Mouse (Mus musculus) brown adipose tissue, adult 24 weeks (tissue): ENCODE data around the gene Gm45717. TPM values are rescaled to one million over a fixed set of nuclear protein-coding genes. Genes with fewer than 3 reads are reported as not detected.

ENCODE experiments used
- H3K27ac ChIP-seq: fragments of 200-500 bp; replicated peaks from 2 replicates; pipeline ENCODE4 v1.5.1; 2012; ENCODE audit warnings: low read depth, mild to moderate bottlenecking, low read length
- H3K4me1 ChIP-seq: fragments of 200-500 bp; 2 replicates; pipeline ENCODE4 v1.6.1; 2012; ENCODE audit warnings: low read length, mixed read lengths; ENCODE audit not compliant: control insufficient read depth, insufficient read depth, insufficient read length
- H3K4me3 ChIP-seq: fragments of 200-500 bp; 2 replicates; pipeline ENCODE4 v1.5.1; 2012; ENCODE audit warnings: low read depth, mild to moderate bottlenecking, low read length, moderate library complexity; ENCODE audit not compliant: insufficient read depth
- polyA plus RNA-seq: library from polyadenylated mRNA; stranded (reverse); fragments of >200 nt; gene quantifications from 2 replicates; pipeline ENCODE4 v1.2.4, GENCODE M21; 2012; ENCODE audit not compliant: missing spikeins, insufficient read depth, insufficient read length

Gm45717 gene
- polyA plus RNA-seq, 1 experiment: not detected

- H3K4me1 ChIP-seq: no peaks in the 10 kb centered on the region
- peak overlapping the region; percentile 48 for H3K4me3 ChIP-seq
- no peak overlapping the region for H3K27ac ChIP-seq
Observed at GRCm38 (mm10) chr7:140908634-140909107, 47.1 kb downstream of the Gm45717 start.

GRCm38 (mm10) chr7:140908181-140908580 is 47.6 kb downstream of the Gm45717 start:
- Histone ChIP-seq H3K4me3 (no peak overlapping the region), H3K4me1 (no peaks in the 10 kb centered on the region), H3K27ac (no peak overlapping the region)

DNA sequence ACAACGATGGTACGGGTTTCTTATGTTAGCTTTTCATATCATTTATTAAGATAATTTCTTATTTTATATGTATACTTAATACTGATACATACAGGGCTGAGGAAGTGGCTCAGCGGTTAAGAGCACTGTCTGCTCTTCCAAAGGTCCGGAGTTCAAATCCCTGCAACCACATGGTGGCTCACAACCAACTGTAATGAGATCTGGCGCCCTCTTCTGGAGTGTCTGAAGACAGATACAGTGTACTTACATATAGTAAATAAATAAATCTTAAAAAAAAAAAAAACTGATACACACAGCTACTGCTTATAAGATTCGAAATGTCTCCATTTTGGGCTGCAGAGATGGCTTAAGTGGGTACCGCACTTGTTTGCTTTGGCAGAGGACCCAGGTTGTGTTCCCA is 48.0 kb downstream of the Gm45717 start:
- Histone ChIP-seq H3K4me3 (no peak overlapping the region), H3K27ac (no peak overlapping the region), H3K4me1 (no peaks in the 10 kb centered on the region)

DNA sequence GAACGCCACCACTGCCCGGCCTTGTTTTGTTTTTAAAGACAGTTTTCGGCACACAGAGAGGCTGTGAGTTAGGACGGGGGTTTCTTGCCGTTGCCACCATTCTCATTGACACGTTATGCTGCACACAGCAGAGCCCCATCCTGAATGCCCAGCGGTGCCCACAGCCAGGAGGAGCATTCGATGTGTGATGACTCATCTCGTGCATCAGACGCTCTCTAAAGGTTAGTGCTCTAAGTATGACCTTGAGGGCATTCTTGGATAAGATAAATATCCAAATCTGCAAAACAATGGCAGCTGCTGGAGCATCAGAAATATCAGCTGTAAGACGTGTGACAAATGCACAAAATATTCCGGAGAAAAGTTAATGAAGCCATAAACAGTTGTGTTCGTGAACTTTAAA is 48.6 kb downstream of the Gm45717 start:
- Histone ChIP-seq H3K4me1 (no peaks in the 10 kb centered on the region), H3K27ac (no peak overlapping the region), H3K4me3 (no peak overlapping the region)

- Histone ChIP-seq H3K4me3 (no peak overlapping the region), H3K27ac (no peak overlapping the region), H3K4me1 (peaks cover 11% of the 10 kb centered on the region)
Observed at GRCm38 (mm10) chr7:140905642-140906081, 50.1 kb downstream of the Gm45717 start.

DNA sequence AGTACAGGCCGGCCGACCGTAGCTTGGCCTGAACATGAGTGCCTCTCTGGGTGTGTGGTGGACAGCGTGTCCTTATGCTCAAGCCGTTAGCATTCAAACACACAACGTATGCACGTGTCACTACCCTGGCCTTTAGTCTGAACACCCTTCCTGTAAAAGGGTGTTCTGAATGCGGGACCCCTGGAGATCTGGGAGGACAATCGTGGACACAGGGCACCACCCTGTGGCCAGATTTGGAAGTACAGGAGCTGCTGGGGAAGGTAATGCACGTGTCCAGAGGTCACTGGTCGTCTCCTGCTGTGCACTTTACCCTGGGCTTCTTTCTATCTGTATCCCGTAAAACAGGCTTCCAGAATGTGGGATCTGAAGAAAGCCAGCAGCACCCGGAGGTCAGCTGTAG is 52.5 kb downstream of the Gm45717 start:
- Histone ChIP-seq H3K4me1 (peaks cover 13% of the 10 kb centered on the region), H3K4me3 (no peak overlapping the region), H3K27ac (peak overlapping the region; percentile 98)

DNA sequence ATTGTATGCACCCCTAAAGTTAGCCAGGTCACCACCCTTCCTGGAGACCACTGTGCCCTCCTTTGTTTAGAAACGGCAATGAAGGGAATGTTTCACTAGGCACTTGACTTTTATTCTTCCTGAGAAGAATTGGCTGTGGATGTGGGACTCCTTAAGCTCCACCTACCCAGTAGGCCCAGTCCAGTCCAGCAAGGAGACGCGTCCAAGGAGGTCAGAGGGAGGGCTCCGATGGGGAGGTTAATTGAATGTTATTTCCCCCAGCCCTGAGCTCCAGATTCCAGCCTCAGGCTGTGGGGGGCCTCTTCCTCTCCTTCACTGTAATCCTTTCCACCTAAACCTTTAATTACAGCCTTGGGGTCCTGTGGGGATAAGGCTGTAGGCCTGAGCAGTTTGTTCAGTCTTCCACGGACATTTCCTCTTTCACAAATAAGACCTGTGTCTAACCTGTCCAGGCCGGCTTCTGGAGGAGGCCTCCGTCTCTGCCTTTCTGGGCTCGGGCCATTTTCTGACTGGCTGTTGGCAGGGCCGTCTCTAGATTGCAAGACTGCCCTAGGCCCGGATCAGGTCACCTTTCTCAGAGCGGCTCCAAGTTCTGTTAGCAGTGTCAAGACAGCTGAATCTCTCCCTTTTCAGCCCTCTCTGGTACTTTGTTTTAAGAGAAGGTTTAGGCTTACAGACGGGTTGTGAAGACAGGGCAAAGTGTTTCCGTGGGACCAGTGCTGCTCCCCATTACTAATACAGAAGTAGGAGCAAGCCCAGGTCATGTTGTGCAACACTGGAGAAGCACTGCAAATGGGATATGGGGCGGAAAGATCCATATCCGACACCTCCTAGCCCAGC is 53.5 kb downstream of the Gm45717 start:
- peaks cover 13% of the 10 kb centered on the region for H3K4me1 ChIP-seq
- H3K4me3 ChIP-seq: 0 out of 2 replicates have a peak overlapping the region, but pooled peaks have one; percentile 19
- peak overlapping the region; percentile 98 for H3K27ac ChIP-seq

DNA sequence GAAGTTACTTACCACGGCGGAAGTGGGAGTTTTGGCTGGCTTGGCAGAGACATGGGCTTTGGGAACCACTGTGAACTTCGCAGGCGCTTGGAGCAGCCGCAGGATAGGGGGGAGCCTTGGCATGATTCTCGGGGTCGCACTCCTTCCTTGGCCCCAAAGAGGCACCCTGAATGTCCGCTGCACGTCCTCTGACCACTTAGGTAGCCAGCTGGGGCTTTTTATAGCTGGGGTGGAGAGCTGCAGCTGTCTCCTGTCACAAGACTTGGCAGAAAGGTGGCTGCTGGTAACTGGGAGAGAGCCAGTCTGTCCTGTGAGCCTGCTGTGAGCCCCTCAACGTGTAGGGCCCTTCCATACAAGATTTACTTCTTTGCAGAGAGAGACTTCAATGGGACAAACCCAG is 55.5 kb downstream of the Gm45717 start, which contains the start of gene Cox8b:
Gene Cox8b, minus strand, starts transcription at position 227 of the 400 bp plus-strand sequence.
- H3K27ac ChIP-seq: peak within 1 kb of the TSS; percentile 93
- H3K4me3 ChIP-seq: peak within 1 kb of the TSS; percentile 70
- H3K4me1 ChIP-seq: peaks cover 13% of the 10 kb centered on the region

Other genes with a start within 250 kb of the Gm45717 start
- gene Cyp2e1, start 192.2 kb downstream of the Gm45717 start, polyA plus RNA-seq: 52.3 and 66.9 TPM in 2 replicates
- 1.0 TPM in 1 of 2 replicates, not detected in the other for gene Syce1, start 168.1 kb downstream of the Gm45717 start, polyA plus RNA-seq
- not detected in 2 replicates for gene Zfp941, start 133.8 kb downstream of the Gm45717 start, polyA plus RNA-seq
- 2.3 TPM in 1 of 2 replicates, not detected in the other for gene Urah, start 120.9 kb downstream of the Gm45717 start, polyA plus RNA-seq
- not detected in 2 replicates for gene Scgb1c1, start 110.4 kb downstream of the Gm45717 start, polyA plus RNA-seq
- not detected in 2 replicates for gene Odf3, start 108.1 kb downstream of the Gm45717 start, polyA plus RNA-seq
- gene Gm45785, start 99.6 kb downstream of the Gm45717 start, polyA plus RNA-seq: not detected in 2 replicates
- gene Ric8a, start 99.0 kb downstream of the Gm45717 start, polyA plus RNA-seq: 14.4 and 15.5 TPM in 2 replicates
- 43.9 and 49.2 TPM in 2 replicates for gene Bet1l, start 98.4 kb downstream of the Gm45717 start, polyA plus RNA-seq
- gene Psmd13, start 74.0 kb downstream of the Gm45717 start, polyA plus RNA-seq: 108 and 110 TPM in 2 replicates
- gene Sirt3, start 73.6 kb downstream of the Gm45717 start, polyA plus RNA-seq: 77.2 and 79.1 TPM in 2 replicates
- gene Cox8b, start 55.5 kb downstream of the Gm45717 start, polyA plus RNA-seq: 8,049 and 8,538 TPM in 2 replicates
- gene Nlrp6, start 35.0 kb downstream of the Gm45717 start, polyA plus RNA-seq: not detected in 2 replicates
- 7.1 and 8.7 TPM in 2 replicates for gene Pgghg, start 14.5 kb downstream of the Gm45717 start, polyA plus RNA-seq
- gene Ifitm5, start 5.6 kb downstream of the Gm45717 start, polyA plus RNA-seq: not detected in 2 replicates
- 194 and 274 TPM in 2 replicates for gene Ifitm2, start 50 bp upstream of the Gm45717 start, polyA plus RNA-seq
- gene Ifitm1, start 11.3 kb upstream of the Gm45717 start, polyA plus RNA-seq: not detected in 2 replicates
- gene Ifitm3, start 54.8 kb upstream of the Gm45717 start, polyA plus RNA-seq: 117 and 134 TPM in 2 replicates
- gene Ifitm6, start 62.0 kb upstream of the Gm45717 start, polyA plus RNA-seq: 2.1 TPM in 1 of 2 replicates, not detected in the other
- not detected in 2 replicates for gene Gm17387, start 73.2 kb upstream of the Gm45717 start, polyA plus RNA-seq
- gene B4galnt4, start 105.2 kb upstream of the Gm45717 start, polyA plus RNA-seq: not detected in 2 replicates
- 1.6 TPM in 1 of 2 replicates, not detected in the other for gene Pkp3, start 122.3 kb upstream of the Gm45717 start, polyA plus RNA-seq
- 1.1 and 2.9 TPM in 2 replicates for gene Sigirr, start 144.6 kb upstream of the Gm45717 start, polyA plus RNA-seq
- gene Ano9, start 161.9 kb upstream of the Gm45717 start, polyA plus RNA-seq: not detected in 2 replicates
- gene Ptdss2, start 166.4 kb upstream of the Gm45717 start, polyA plus RNA-seq: 27.0 and 49.5 TPM in 2 replicates
- 49.5 and 67.9 TPM in 2 replicates for gene Rnh1, start 216.9 kb upstream of the Gm45717 start, polyA plus RNA-seq
- gene Hras, start 238.1 kb upstream of the Gm45717 start, polyA plus RNA-seq: 72.6 and 86.6 TPM in 2 replicates
- gene Lrrc56, start 238.2 kb upstream of the Gm45717 start, polyA plus RNA-seq: 3.4 and 5.8 TPM in 2 replicates